Mouse (Mus musculus) naive thymus-derived CD4-positive, alpha-beta T cell, adult 5 months (primary cell): ENCODE results near the gene Cxadr. TPM values are rescaled to one million over a fixed set of nuclear protein-coding genes. Genes with fewer than 3 reads are reported as not detected.

ENCODE experiments used
- polyA plus RNA-seq: library from polyadenylated mRNA; unstranded; fragments of 100-300 nt; shearing (Covaris generic); gene quantifications from one replicate; pipeline ENCODE4 v1.2.1, GENCODE M21; 2017

Gene Cxadr
- polyA plus RNA-seq: 0.95 TPM

DNA sequence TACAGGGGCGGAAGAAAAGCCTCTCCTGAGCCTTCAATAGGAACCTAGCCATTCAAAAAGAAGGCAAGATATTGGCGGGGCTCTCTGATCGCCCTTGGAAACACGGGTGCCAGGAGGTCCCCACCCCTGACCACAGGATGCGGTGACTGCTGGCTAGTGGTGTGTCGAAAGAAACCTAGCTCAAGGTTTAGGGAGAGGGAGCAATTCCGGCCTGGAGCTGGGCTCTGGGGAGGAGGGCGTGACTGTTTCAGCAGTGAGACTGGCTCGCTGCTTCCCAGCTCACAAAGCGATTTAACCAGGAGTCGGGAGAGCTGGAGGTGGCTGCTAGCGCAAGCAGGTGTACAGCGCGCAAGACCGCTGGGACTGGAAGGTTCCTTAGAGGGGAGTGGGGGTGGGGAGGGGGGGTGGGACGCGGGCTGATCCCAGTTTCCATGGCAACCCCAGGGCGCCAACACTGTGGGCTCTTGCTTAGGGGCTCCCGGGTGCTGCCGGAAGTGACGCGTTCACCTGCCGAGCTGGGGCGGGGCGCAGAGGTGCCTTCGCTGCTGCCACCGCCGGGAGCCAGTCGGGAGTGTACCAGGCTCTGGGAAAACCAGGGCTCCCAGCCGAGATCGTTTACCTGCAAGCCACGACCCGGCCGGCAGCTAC, at the start of gene Cxadr:
TSS of gene Cxadr (plus strand) at position 307 of the 648 bp plus-strand sequence.

DNA sequence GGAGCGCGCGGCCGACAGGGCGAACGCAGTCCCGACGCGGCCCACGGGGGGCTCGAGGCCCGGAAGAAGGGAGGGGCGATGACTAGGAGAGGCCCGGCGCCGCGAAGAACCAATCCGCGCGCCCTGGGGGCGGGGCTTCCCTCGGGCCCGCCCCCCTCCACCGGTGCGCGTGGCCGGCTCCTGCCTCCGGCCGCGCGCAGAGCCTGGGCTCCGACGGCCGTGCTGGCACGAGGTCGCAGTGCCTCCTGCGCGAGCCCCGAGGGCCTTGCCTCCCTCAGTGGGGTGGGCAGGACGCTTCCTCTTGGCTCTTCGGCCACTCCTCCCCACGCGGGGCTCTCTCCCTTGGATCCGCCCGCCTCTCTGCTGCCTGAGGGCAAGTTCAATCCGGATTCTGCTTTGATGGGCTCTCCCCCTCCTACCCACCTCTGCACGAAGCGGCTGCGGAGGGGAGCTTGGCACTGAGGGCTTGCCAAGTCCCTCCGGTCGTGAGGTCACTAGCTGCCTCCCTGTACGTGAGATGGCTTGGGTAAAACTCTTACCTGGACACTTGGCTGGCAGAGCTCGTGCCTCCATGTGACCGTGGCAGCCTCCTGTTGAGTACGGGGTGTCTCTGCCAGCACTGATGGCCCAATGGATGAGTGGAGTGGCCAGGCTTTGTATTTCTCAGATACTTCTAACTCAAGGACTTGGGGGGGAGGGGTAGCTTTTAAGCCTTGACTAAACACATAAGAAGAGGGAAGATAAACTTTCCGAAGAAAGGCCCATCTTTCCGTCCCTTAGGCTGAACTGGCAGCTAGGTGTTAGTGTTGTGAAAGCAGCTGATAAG, 75.7 kb downstream of the Cxadr start, which contains the start of gene Btg3:
TSS of gene Btg3 (minus strand) at position 448 of the 826 bp plus-strand sequence.

Other genes starting within 250 kb of the Cxadr start
- 126 TPM for gene Btg3, start 75.7 kb downstream of the Cxadr start, polyA plus RNA-seq